Mouse (Mus musculus): ENCODE measurements around the gene Ank2.

- TF ChIP-seq CTCF (IDR thresholded peaks at IDR 0.05) = no peak
- TF ChIP-seq EP300 (IDR thresholded peaks at IDR 0.05) = no peak
Observed at GRCm38 (mm10) chr3:127376901-127377460, 122.2 kb downstream of the Ank2 start.

Data from lung, postnatal 0 days (tissue).